Mouse (Mus musculus) midbrain, embryonic 14.5 days (tissue): ENCODE results near the gene Gmeb1. TPM values are rescaled to one million over a fixed set of nuclear protein-coding genes. Genes with fewer than 3 reads are reported as not detected.
A peak's percentile ranks its signal among the peaks of the same experiment; 100 is the strongest.

Experiments used
- ATAC-seq: fragments of 200-750 bp; cut with Nextera tagmentation; 2 replicates; pipeline ENCODE4 v1.8.0; 2017; ENCODE audit warnings: moderate number of reproducible peaks, moderate library complexity; ENCODE audit not compliant: low FRiP score, low TSS enrichment
- DNase-seq: peaks from one replicate; pipeline ENCODE4 v3.0.0-alpha.2; 2015
- H3K27ac ChIP-seq: fragments of 300-500 bp; sonication (generic); replicated peaks from 2 replicates; pipeline ENCODE4 v1.5.1; 2014; ENCODE audit warnings: mild to moderate bottlenecking, low read depth, low read length, moderate library complexity
- H3K27me3 ChIP-seq: fragments of 300-500 bp; sonication (generic); 2 replicates; pipeline ENCODE4 v1.6.1; 2014; ENCODE audit warnings: low read length, control low read depth, mixed read lengths; ENCODE audit not compliant: control insufficient read depth, insufficient read depth
- H3K36me3 ChIP-seq: fragments of 300-500 bp; sonication (generic); 2 replicates; pipeline ENCODE4 v1.6.1; 2014; ENCODE audit warnings: low read length, control low read depth; ENCODE audit not compliant: control insufficient read depth, insufficient read depth
- H3K4me1 ChIP-seq: fragments of 300-500 bp; sonication (generic); 2 replicates; pipeline ENCODE4 v1.6.1; 2014; ENCODE audit warnings: mild to moderate bottlenecking, antibody characterized with exemption, low read length, control low read depth; ENCODE audit not compliant: control insufficient read depth, insufficient read depth
- H3K4me2 ChIP-seq: fragments of 300-500 bp; sonication (generic); 2 replicates; pipeline ENCODE4 v1.6.1; 2014; ENCODE audit warnings: mild to moderate bottlenecking, low read length, moderate library complexity
- H3K4me3 ChIP-seq: fragments of 300-500 bp; sonication (generic); replicated peaks from 2 replicates; pipeline ENCODE4 v1.5.1; 2014; ENCODE audit warnings: low read depth, low read length
- H3K9ac ChIP-seq: fragments of 300-500 bp; sonication (generic); replicated peaks from 2 replicates; pipeline ENCODE4 v1.6.1; 2014; ENCODE audit warnings: mild to moderate bottlenecking, low read length, moderate library complexity
- H3K9me3 ChIP-seq: fragments of 300-500 bp; sonication (generic); 2 replicates; pipeline ENCODE4 v1.6.1; 2016; ENCODE audit warnings: low read length, control low read depth, mixed read lengths; ENCODE audit not compliant: control insufficient read depth
- WGBS: fragments of 180-500 bp; shearing (Covaris S2); extraction: QIAGEN DNeasy Blood & Tissue Kit; methylation state at CpG from one replicate; pipeline ENCODE4 v1.1.7; 2014; 5-methylcytosine and 5-hydroxymethylcytosine counted together
- polyA plus RNA-seq: library from polyadenylated mRNA; unstranded; fragments of >200 nt; fragmentation: Nextera tagmentation; extraction: Ambion mirVana; gene quantifications from 2 replicates; pipeline ENCODE4 v1.2.1, GENCODE M21; 2014

Gene Gmeb1
- polyA plus RNA-seq, 1 experiment from 2014 or later = 46.5 TPM

DNA sequence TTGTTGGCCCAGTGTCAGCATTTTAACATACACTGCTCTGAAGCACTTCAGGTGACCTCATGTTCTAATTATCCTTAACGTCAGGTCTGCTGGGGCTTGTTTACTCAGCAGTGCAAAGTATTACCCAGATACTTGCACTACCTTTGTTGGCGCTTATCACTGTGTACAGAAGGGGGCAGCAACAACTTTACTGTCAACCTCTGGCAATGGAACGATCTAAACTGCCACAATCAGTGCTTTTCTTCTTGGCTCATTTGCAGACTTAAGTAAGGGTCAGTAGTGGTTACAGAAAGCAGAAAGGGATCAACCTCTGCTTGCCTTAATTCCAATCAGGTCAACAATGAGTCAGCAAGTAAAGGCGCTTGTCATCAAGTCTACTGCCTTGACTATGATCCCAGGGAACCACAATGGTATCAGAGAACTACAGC, 63.1 kb downstream of the Gmeb1 start:
- Histone ChIP-seq H3K9ac (no peak overlapping the region), H3K4me3 (no peak overlapping the region), H3K4me1 (peaks cover 20% of the 10 kb centered on the region), H3K4me2 (no peak overlapping the region), H3K9me3 (no peaks in the 10 kb centered on the region), H3K27ac (no peak overlapping the region), H3K36me3 (peaks cover 16% of the 10 kb centered on the region), H3K27me3 (no peaks in the 10 kb centered on the region)
- DNase-seq (no peak), ATAC-seq (no peak)
- 67% methylated on average over 4 of the region's 4 CpGs for WGBS

DNA sequence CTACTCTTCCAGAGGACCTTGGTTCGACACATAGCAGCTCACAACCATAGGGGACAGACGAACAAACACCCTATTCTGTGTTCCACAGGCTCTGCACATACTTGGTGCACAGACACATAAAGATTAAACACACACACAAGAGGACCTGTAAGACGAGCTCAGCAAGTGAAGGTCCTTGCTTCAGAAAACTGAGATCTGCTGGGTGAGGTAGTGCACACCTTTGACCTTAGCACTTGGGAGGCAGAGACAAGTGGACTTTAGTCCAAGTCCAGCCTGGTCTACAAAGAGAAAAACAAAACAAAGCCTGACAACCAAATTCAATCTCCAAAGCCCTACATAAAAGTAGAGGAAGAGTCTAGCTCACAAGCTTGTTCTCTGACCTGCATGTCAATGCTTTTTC, 66.4 kb downstream of the Gmeb1 start:
- no peak overlapping the region for H3K27ac ChIP-seq
- ATAC-seq (no peak), DNase-seq (no peak)
- peaks cover 16% of the 10 kb centered on the region for H3K4me1 ChIP-seq
- no peak overlapping the region for H3K4me3 ChIP-seq
- H3K27me3 ChIP-seq = no peaks in the 10 kb centered on the region
- H3K36me3 ChIP-seq = peaks cover 6% of the 10 kb centered on the region
- H3K9ac ChIP-seq = no peak overlapping the region
- no peaks in the 10 kb centered on the region for H3K9me3 ChIP-seq
- H3K4me2 ChIP-seq = no peak overlapping the region
- WGBS = 89% methylated on average over 3 of the region's 3 CpGs

- 96% methylated on average over 6 of the region's 6 CpGs for WGBS
- Histone ChIP-seq H3K4me2 (no peak overlapping the region), H3K4me1 (peaks cover 14% of the 10 kb centered on the region), H3K9me3 (no peaks in the 10 kb centered on the region), H3K27me3 (no peaks in the 10 kb centered on the region), H3K27ac (no peak overlapping the region), H3K36me3 (peaks cover 6% of the 10 kb centered on the region), H3K9ac (no peak overlapping the region), H3K4me3 (no peak overlapping the region)
- no peak for DNase-seq
- ATAC-seq = no peak
Measured at GRCm38 (mm10) chr4:132194373-132194772, 67.0 kb downstream of the Gmeb1 start.

DNA sequence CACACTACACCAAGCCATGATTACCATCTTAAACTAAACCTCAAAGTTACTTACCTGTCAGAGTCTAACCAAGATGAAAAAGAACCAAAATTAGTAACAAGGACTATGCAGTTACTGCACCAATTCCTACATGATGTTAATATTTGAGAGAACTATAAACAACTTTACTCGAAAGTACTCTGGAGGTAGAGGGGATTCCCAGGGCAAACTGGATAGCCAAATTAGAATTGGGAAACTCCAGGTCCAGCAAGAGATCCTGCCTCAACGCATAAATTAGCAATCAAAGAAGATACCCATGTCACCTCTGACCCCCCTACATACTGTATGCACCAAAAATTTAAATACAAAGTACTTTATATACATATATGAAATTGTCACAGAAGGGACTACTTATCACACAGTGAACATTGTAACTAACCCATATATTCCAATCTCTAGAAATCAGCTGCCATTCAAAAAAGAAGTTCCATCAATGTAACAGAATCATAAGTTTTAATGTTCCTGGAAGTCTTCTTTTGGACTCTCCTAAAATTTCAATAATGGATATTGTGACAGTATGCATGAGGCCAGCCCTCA, 73.5 kb downstream of the Gmeb1 start:
- H3K9ac ChIP-seq = no peak overlapping the region
- H3K27ac ChIP-seq = no peak overlapping the region
- H3K4me2 ChIP-seq = no peak overlapping the region
- H3K4me3 ChIP-seq = no peak overlapping the region
- H3K27me3 ChIP-seq = no peaks in the 10 kb centered on the region
- H3K36me3 ChIP-seq = peaks cover 32% of the 10 kb centered on the region
- no peaks in the 10 kb centered on the region for H3K4me1 ChIP-seq
- ATAC-seq = no peak
- 97% methylated on average over 2 of the region's 2 CpGs for WGBS
- no peaks in the 10 kb centered on the region for H3K9me3 ChIP-seq
- DNase-seq = no peak

DNA sequence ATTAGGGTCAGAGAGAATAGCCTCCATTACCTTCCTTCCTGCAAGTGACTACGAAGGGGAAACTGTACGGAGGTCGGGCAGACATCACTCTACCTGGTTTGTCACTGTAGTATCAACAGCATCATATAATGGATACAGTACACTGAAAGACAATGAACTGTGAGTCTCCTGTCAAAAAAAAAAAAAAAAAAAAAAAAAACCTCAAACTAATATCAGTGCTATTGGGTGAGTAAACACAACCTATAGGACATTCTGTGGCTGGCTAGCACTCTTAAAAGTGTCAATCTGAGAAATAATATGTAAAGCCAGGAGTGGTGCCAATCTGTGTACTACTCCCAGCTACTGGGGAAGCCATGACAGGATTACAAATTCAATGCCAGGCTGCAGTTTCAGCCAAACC, 78.2 kb downstream of the Gmeb1 start:
- H3K4me3 ChIP-seq = no peak overlapping the region
- ATAC-seq = no peak
- no peak for DNase-seq
- no peak overlapping the region for H3K27ac ChIP-seq
- no peak overlapping the region for H3K9ac ChIP-seq
- no peaks in the 10 kb centered on the region for H3K9me3 ChIP-seq
- no peaks in the 10 kb centered on the region for H3K4me1 ChIP-seq
- 93% methylated on average over 3 of the region's 3 CpGs for WGBS
- no peaks in the 10 kb centered on the region for H3K27me3 ChIP-seq
- peaks cover 46% of the 10 kb centered on the region for H3K36me3 ChIP-seq
- no peak overlapping the region for H3K4me2 ChIP-seq

DNA sequence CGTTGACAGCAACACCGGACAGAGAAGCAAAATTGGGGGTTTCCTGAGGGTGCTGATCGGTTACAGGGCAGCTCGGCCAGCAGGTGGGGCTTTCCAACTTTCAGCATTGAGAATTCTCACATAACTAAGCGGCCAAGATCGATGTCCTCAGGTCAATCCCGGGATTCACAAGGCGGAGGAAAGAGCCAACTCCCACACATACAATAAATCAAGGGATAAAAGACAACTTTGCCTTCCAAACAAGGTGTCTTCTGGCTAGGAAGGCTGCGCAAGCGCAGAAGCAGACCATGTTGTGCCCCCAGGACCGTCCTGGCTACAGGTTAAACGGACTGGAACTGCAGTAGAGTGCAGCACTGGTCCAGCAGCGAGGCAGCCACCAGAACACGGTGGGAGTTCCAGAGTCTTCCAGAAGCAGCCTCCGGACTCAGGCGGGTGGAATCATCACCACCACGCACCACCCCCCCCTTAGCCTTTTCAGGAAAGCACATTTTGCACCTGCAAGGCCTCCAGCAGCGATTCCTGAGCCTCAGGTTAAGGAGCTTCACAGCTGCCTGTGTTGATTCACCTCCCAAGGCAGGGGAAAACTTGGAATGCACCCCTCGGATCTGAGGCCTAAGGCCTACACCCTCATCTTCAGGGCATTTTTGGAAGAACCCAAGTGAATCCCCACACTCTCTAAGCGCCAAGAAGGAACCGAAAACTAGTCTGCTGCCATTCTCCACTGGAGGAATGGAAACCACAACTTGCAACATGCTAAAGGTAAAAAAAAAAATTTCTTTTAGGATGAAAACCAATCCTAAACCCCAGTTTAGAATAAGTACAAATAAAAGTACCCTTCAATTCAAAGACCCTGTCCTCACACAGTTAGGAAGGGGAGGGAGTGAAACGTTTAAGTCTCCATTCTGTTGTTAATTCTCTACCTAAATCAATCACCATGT, 79.4 kb downstream of the Gmeb1 start:
- no peaks in the 10 kb centered on the region for H3K9me3 ChIP-seq
- no peak overlapping the region for H3K9ac ChIP-seq
- no peak overlapping the region for H3K27ac ChIP-seq
- peaks cover 46% of the 10 kb centered on the region for H3K36me3 ChIP-seq
- DNase-seq (no peak), ATAC-seq (no peak)
- WGBS = 69% methylated on average over 22 of the region's 22 CpGs
- no peaks in the 10 kb centered on the region for H3K4me1 ChIP-seq
- no peaks in the 10 kb centered on the region for H3K27me3 ChIP-seq
- no peak overlapping the region for H3K4me2 ChIP-seq
- no peak overlapping the region for H3K4me3 ChIP-seq

DNA sequence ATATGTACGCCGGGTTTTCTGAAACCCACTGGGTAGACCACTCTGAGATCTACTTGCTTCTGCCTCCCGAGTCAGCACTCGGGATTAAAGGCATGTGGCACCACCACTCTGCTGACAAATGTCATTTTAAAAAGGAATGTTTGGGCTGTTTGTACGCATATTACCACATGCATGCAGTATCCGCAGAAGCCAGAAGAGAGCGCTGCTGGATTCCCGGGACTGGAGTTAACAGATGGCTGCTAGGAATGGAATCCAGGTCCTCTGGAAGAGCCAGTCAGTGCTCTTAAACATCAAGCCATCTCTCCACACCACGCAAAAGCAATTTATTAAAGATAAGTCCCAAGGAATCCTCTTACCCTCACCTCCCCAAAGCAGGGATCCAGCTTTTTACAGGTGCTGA, 80.7 kb downstream of the Gmeb1 start:
- Histone ChIP-seq H3K4me3 (no peak overlapping the region), H3K27me3 (no peaks in the 10 kb centered on the region), H3K27ac (no peak overlapping the region), H3K9ac (no peak overlapping the region), H3K36me3 (peaks cover 42% of the 10 kb centered on the region), H3K4me2 (no peak overlapping the region), H3K4me1 (no peaks in the 10 kb centered on the region), H3K9me3 (no peaks in the 10 kb centered on the region)
- DNase-seq (peak; percentile 54), ATAC-seq (no peak)
- WGBS = 82% methylated on average over 9 of the region's 9 CpGs

GRCm38 (mm10) chr4:132178630-132179059, 82.8 kb downstream of the Gmeb1 start:
- DNase-seq (peak; percentile 88), ATAC-seq (peak; percentile 63; the same call in 1 of the 2 replicates)
- Histone ChIP-seq H3K27me3 (no peaks in the 10 kb centered on the region), H3K9me3 (no peaks in the 10 kb centered on the region), H3K36me3 (peaks cover 23% of the 10 kb centered on the region), H3K4me1 (no peaks in the 10 kb centered on the region), H3K9ac (no peak overlapping the region), H3K4me3 (no peak overlapping the region), H3K27ac (no peak overlapping the region), H3K4me2 (no peak overlapping the region)
- 11% methylated on average over 10 of the region's 10 CpGs for whole genome bisulfite sequencing

GRCm38 (mm10) chr4:132176474-132176873, 84.9 kb downstream of the Gmeb1 start:
- H3K27ac ChIP-seq = no peak overlapping the region
- no peak overlapping the region for H3K9ac ChIP-seq
- ATAC-seq = no peak
- DNase-seq = no peak
- H3K4me1 ChIP-seq = no peaks in the 10 kb centered on the region
- no peak overlapping the region for H3K4me3 ChIP-seq
- H3K9me3 ChIP-seq = no peaks in the 10 kb centered on the region
- H3K27me3 ChIP-seq = no peaks in the 10 kb centered on the region
- peaks cover 12% of the 10 kb centered on the region for H3K36me3 ChIP-seq
- no peak overlapping the region for H3K4me2 ChIP-seq
- WGBS = 55% methylated on average over 10 of the region's 10 CpGs
